In the genomic region with DNA sequence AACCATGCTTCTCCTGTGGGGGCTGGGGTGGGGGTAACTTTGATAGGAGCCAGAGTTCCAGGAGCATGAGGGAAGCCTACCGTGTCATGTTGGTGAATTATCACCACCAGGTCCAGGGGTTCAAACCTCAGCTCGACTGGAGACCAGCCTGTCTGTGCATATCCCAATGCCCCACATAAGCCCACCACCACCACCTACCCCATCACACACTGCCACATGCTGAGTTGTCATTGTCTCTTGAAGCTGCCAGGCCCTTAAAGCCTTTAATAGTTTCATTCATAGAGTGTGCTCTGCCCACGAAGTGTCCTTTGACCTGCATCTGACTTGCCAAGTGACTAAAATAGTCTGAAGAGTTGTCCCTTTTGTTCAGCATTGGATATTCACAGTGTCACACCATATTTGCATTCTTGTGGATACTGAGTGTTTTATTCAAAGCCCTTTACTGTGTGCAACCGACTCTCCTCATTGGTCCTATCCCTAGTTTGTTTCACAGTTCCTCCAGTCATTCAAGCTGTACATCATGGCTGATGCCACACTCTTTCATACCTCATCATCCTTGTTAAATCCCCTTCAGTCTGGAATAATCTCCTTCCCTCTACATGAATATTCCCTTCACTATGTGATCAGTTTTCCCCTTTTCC, we compare ENCODE assay signal across 27 mouse cellular contexts.
DNase-seq lines count a peak whose midpoint lies in the region; ATAC-seq lines count a peak whose summit lies in the region.
"Had no signal": no experiment of that assay in that cellular context is flagged by ENCODE, and none has a peak within 500 bp of the region (broad histone marks: within the 10 kb centered on the region; RNA-seq: fewer than 3 reads in every experiment).

No protein-coding gene starts in this region.

- H3K4me1 ChIP-seq in hindbrain, embryonic 11.5 days (replicated peaks; ENCODE audit: control insufficient read depth, insufficient read depth, low read length), result no peaks in the 10 kb centered on the region
- no peaks in the 10 kb centered on the region for H3K4me1 ChIP-seq in hindbrain, embryonic 16.5 days (ENCODE audit: control insufficient read depth, insufficient read depth, low read depth, low read length)
- no peaks in the 10 kb centered on the region for H3K4me1 ChIP-seq in neural tube, embryonic 11.5 days (ENCODE audit: control insufficient read depth, insufficient read depth, low read length)
- H3K4me1 ChIP-seq: embryonic facial prominence, embryonic 10.5 days; embryonic facial prominence, embryonic 13.5 days; forebrain, embryonic 12.5 days; forebrain, embryonic 15.5 days; heart, embryonic 12.5 days; heart, embryonic 15.5 days had no signal

- no peak overlapping the region for H3K27ac ChIP-seq in hindbrain, embryonic 11.5 days (ENCODE audit: low read depth, low read length)
- no peak overlapping the region for H3K27ac ChIP-seq in hindbrain, embryonic 16.5 days (ENCODE audit: low read depth, low read length)
- no peak overlapping the region for H3K27ac ChIP-seq in neural tube, embryonic 11.5 days (ENCODE audit: low read depth, low read length)
- H3K27ac ChIP-seq: embryonic facial prominence, embryonic 10.5 days; embryonic facial prominence, embryonic 13.5 days; forebrain, embryonic 12.5 days; forebrain, embryonic 15.5 days; heart, embryonic 15.5 days; hindbrain, embryonic 10.5 days; hindbrain, embryonic 14.5 days had no signal

- H3K4me2 ChIP-seq in hindbrain, embryonic 11.5 days (replicated peaks; ENCODE audit: low read depth, low read length), result no peak overlapping the region
- no peak overlapping the region for H3K4me2 ChIP-seq in hindbrain, embryonic 16.5 days (ENCODE audit: low read length)
- no peak overlapping the region for H3K4me2 ChIP-seq in neural tube, embryonic 11.5 days (ENCODE audit: low read depth)
- H3K4me2 ChIP-seq: embryonic facial prominence, embryonic 13.5 days; forebrain, embryonic 12.5 days; forebrain, embryonic 15.5 days; heart, embryonic 12.5 days; heart, embryonic 15.5 days; hindbrain, embryonic 14.5 days had no signal

- no peaks in the 10 kb centered on the region for H3K36me3 ChIP-seq in hindbrain, embryonic 11.5 days (ENCODE audit: control insufficient read depth, insufficient read depth, low read length)
- no peaks in the 10 kb centered on the region for H3K36me3 ChIP-seq in hindbrain, embryonic 16.5 days (ENCODE audit: control insufficient read depth, insufficient read depth, low read length)
- no peaks in the 10 kb centered on the region for H3K36me3 ChIP-seq in neural tube, embryonic 11.5 days (ENCODE audit: control insufficient read depth, insufficient read depth, low read length)
- H3K36me3 ChIP-seq: embryonic facial prominence, embryonic 10.5 days; embryonic facial prominence, embryonic 13.5 days; forebrain, embryonic 12.5 days; forebrain, embryonic 15.5 days; heart, embryonic 12.5 days; heart, embryonic 15.5 days; hindbrain, embryonic 10.5 days had no signal

- H3K9ac ChIP-seq in hindbrain, embryonic 11.5 days (ENCODE audit: low read depth, low read length), result no peak overlapping the region
- no peak overlapping the region for H3K9ac ChIP-seq in hindbrain, embryonic 16.5 days (ENCODE audit: low read depth, low read length)
- no peak overlapping the region for H3K9ac ChIP-seq in neural tube, embryonic 11.5 days (ENCODE audit: low read length)
- H3K9ac ChIP-seq: embryonic facial prominence, embryonic 13.5 days; forebrain, embryonic 12.5 days; forebrain, embryonic 15.5 days; heart, embryonic 12.5 days; heart, embryonic 15.5 days; hindbrain, embryonic 14.5 days had no signal

- DNase-seq in hindbrain, embryonic 11.5 days (ENCODE audit: low spot score), result no peak
- peak; percentile 27 for DNase-seq in neural tube, embryonic 11.5 days (ENCODE audit: low spot score)
- no peak for DNase-seq in neural tube, embryonic 10.5 days (ENCODE audit: extremely low spot score, low spot score)
- DNase-seq in R1 (ENCODE audit: low read depth, low spot score), result peak; percentile 1
- DNase-seq in mesoderm, embryonic 11.5 days (ENCODE audit: low read depth, low spot score), result peak; percentile 2
- no peak for DNase-seq in layer of hippocampus, adult 9-11 months
- DNase-seq: adrenal gland, adult 2 months; adrenal gland, postnatal 14 days; cerebellum, adult 11 months; cerebellum, adult 2 months; cerebellum, adult 9-11 months; cerebellum, postnatal 25 days; gastrocnemius, postnatal 25 days; heart, adult 18-20 months; heart, postnatal 10 days; heart, postnatal 36 days had no signal

- H3K4me3 ChIP-seq in hindbrain, embryonic 11.5 days (ENCODE audit: low read depth, low read length), result no peak overlapping the region
- no peak overlapping the region for H3K4me3 ChIP-seq in hindbrain, embryonic 16.5 days (ENCODE audit: low read length)
- no peak overlapping the region for H3K4me3 ChIP-seq in neural tube, embryonic 11.5 days (ENCODE audit: low read depth, low read length)
- H3K4me3 ChIP-seq: embryonic facial prominence, embryonic 10.5 days; embryonic facial prominence, embryonic 13.5 days; erythroblast, embryonic 14.5 days; forebrain, embryonic 12.5 days; forebrain, embryonic 15.5 days; heart, embryonic 12.5 days; heart, embryonic 15.5 days; hindbrain, embryonic 10.5 days had no signal

- ATAC-seq in hindbrain, embryonic 11.5 days (ENCODE audit: low FRiP score), result peak; percentile 53
- ATAC-seq in hindbrain, embryonic 16.5 days, result no peak
- ATAC-seq in neural tube, embryonic 11.5 days (ENCODE audit: insufficient read depth, low FRiP score, low TSS enrichment), result peak; percentile 64
- ATAC-seq: CD4-positive, CD25-positive, alpha-beta regulatory T cell, adult 4 months; forebrain, embryonic 15.5 days had no signal

- 47% methylated on average over 4 of the region's 4 CpGs for WGBS in hindbrain, embryonic 11.5 days
- WGBS in hindbrain, embryonic 16.5 days, result 22% methylated on average over 4 of the region's 4 CpGs
- WGBS in neural tube, embryonic 11.5 days, result 52% methylated on average over 4 of the region's 4 CpGs

- no peaks in the 10 kb centered on the region for H3K27me3 ChIP-seq in hindbrain, embryonic 11.5 days (ENCODE audit: control insufficient read depth, insufficient read depth, low read length)
- no peaks in the 10 kb centered on the region for H3K27me3 ChIP-seq in hindbrain, embryonic 16.5 days (replicated peaks; ENCODE audit: control insufficient read depth, insufficient read depth, low read length)
- H3K27me3 ChIP-seq in neural tube, embryonic 11.5 days (ENCODE audit: control insufficient read depth, insufficient read depth, low read length), result no peaks in the 10 kb centered on the region
- H3K27me3 ChIP-seq: embryonic facial prominence, embryonic 13.5 days; forebrain, embryonic 12.5 days; forebrain, embryonic 15.5 days; heart, embryonic 12.5 days; heart, embryonic 15.5 days had no signal

- no peaks in the 10 kb centered on the region for H3K9me3 ChIP-seq in hindbrain, embryonic 11.5 days (ENCODE audit: control insufficient read depth, low read length)
- no peaks in the 10 kb centered on the region for H3K9me3 ChIP-seq in hindbrain, embryonic 16.5 days (ENCODE audit: control insufficient read depth, low read length)
- H3K9me3 ChIP-seq in neural tube, embryonic 11.5 days (ENCODE audit: control insufficient read depth, low read length), result no peaks in the 10 kb centered on the region
- H3K9me3 ChIP-seq: embryonic facial prominence, embryonic 10.5 days; embryonic facial prominence, embryonic 13.5 days; forebrain, embryonic 12.5 days; forebrain, embryonic 15.5 days; heart, embryonic 12.5 days; heart, embryonic 15.5 days; hindbrain, embryonic 10.5 days had no signal

Comparison
In these comparisons a context has a peak if more than half of its experiments do, and no peak if none do; other contexts are left out.
1. DNase-seq: peak in neural tube, embryonic 11.5 days (single experiment), R1 (single experiment) and mesoderm, embryonic 11.5 days (single experiment); none in hindbrain, embryonic 11.5 days (single experiment), neural tube, embryonic 10.5 days (single experiment) and layer of hippocampus, adult 9-11 months (single experiment).